Mouse (Mus musculus) midbrain, embryonic 16.5 days (tissue): Measurements from ENCODE around the gene Gzmf. TPM values are rescaled to one million over a fixed set of nuclear protein-coding genes. Genes with fewer than 3 reads are reported as not detected.
"Not testable (repeated sequence)": the region's sequence is repeated elsewhere in the genome, so short reads cannot be mapped to it uniquely, and the experiment has no call there.

ENCODE experiments used
- ATAC-seq: fragments of 200-750 bp; cut with Nextera tagmentation; 2 replicates; pipeline ENCODE4 v1.8.0; 2017; ENCODE audit warnings: moderate TSS enrichment
- H3K27ac ChIP-seq: fragments of 300-500 bp; sonication (generic); 2 replicates; pipeline ENCODE4 v1.5.1; 2014; ENCODE audit warnings: mild to moderate bottlenecking, low read length, mixed read lengths
- H3K27me3 ChIP-seq: fragments of 300-500 bp; sonication (generic); 2 replicates; pipeline ENCODE4 v1.6.1; 2014; ENCODE audit warnings: low read depth, low read length, mixed read lengths; ENCODE audit not compliant: control insufficient read depth, insufficient read depth
- H3K36me3 ChIP-seq: fragments of 300-500 bp; sonication (generic); 2 replicates; pipeline ENCODE4 v1.6.1; 2014; ENCODE audit warnings: mild to moderate bottlenecking, low read length, moderate library complexity, mixed read lengths; ENCODE audit not compliant: control insufficient read depth, insufficient read depth
- H3K4me1 ChIP-seq: fragments of 300-500 bp; sonication (generic); 2 replicates; pipeline ENCODE4 v1.6.1; 2014; ENCODE audit warnings: mild to moderate bottlenecking, low read length, mixed read lengths; ENCODE audit not compliant: control insufficient read depth, insufficient read depth
- H3K4me2 ChIP-seq: fragments of 300-500 bp; sonication (generic); 2 replicates; pipeline ENCODE4 v1.6.1; 2014; ENCODE audit warnings: mild to moderate bottlenecking, low read length, mixed read lengths
- H3K4me3 ChIP-seq: fragments of 300-500 bp; sonication (generic); 2 replicates; pipeline ENCODE4 v1.5.1; 2014; ENCODE audit warnings: low read depth, mild to moderate bottlenecking, low read length, moderate library complexity, mixed read lengths
- H3K9ac ChIP-seq: fragments of 300-500 bp; sonication (generic); 2 replicates; pipeline ENCODE4 v1.6.1; 2014; ENCODE audit warnings: low read depth, low read length, mixed read lengths
- H3K9me3 ChIP-seq: fragments of 300-500 bp; sonication (generic); replicated peaks from 2 replicates; pipeline ENCODE4 v1.6.1; 2014; ENCODE audit warnings: mild to moderate bottlenecking, low read length, mixed read lengths; ENCODE audit not compliant: control insufficient read depth, poor library complexity, severe bottlenecking
- WGBS: fragments of 180-500 bp; shearing (Covaris S2); extraction: QIAGEN DNeasy Blood & Tissue Kit; methylation state at CpG from one replicate; pipeline ENCODE4 v1.1.7; 2014; 5-methylcytosine and 5-hydroxymethylcytosine counted together
- polyA plus RNA-seq: library from polyadenylated mRNA; unstranded; fragments of >200 nt; fragmentation: Nextera tagmentation; extraction: Ambion mirVana; gene quantifications from 2 replicates; pipeline ENCODE4 v1.2.1, GENCODE M21; 2015

Gzmf gene
- polyA plus RNA-seq = not detected in 2 replicates

DNA sequence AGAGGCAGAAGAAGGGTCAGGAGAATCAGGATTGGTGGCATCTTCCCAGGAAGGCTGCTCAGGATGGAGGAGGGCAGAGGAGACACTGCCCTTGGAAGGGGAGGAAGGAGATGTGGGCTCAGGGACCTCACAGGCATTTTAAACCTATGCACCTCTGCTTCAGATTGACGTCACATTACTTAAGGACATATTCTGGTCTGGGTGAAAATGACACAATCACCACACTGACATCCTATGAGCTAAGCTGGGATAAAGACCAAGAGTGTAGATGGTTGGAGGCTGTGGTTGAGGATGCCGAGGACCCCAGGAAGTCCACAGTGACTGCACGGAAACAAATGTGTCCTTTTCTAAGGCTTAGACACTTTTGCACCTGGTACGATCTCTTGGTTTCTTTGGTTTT is at the start of gene Gzmf:
Gene Gzmf (minus strand): TSS at position 101 of the 400 bp plus-strand sequence.
- Histone ChIP-seq H3K9ac (no peak within 1 kb of the TSS), H3K27me3 (no peaks in the 10 kb centered on the region), H3K27ac (no peak within 1 kb of the TSS), H3K4me2 (no peak within 1 kb of the TSS), H3K36me3 (no peaks in the 10 kb centered on the region), H3K4me3 (no peak within 1 kb of the TSS), H3K4me1 (no peaks in the 10 kb centered on the region), H3K9me3 (no peaks in the 10 kb centered on the region)
- 91% methylated on average over 4 of the region's 4 CpGs for WGBS
- no peak for ATAC-seq

DNA sequence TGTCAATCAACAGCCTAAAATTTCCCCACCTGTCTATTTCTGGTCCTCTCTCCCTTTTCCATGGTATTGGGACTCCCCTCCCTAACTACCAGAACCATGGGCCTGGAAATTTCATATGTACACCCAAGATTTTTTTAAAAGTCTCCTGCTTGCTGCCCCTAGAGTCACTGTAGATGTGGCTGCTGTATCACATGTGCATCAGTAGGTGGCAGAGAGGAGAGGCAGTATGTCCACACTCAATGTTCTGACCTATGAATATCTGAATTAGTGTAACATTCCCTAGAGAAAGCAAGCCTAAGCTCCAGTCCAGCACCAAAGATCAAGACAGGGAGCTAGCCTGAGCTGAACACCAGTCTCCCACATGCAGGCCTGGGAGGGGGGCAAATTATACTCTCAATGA is 29.2 kb upstream of the Gzmf start:
- Histone ChIP-seq H3K9me3 (no peaks in the 10 kb centered on the region), H3K27me3 (no peaks in the 10 kb centered on the region), H3K4me1 (no peaks in the 10 kb centered on the region), H3K4me2 (no peak overlapping the region), H3K36me3 (no peaks in the 10 kb centered on the region), H3K27ac (no peak overlapping the region), H3K4me3 (no peak overlapping the region), H3K9ac (no peak overlapping the region)
- ATAC-seq = no peak

DNA sequence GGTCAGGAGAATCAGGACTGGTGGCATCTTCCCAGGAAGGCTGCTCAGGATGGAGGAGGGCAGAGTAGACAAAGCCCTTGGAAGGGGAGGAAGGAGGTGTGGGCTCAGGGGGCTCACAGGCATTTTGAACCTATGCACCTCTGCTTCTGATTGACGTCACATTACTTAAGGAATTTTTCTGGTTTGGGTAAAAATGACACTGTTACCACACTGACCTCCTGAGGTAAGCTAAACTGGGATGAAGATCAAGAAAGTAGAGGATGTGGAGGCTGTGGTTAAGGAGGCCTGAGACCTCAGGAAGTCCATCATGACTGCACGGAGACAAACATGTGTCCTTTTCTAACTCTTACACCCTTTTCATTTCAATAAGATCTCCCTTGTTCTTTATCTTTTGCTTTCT is 23.3 kb upstream of the Gzmf start, which contains the start of gene Gzmc:
Gene Gzmc (minus strand): TSS at position 101 of the 400 bp plus-strand sequence.
- H3K9me3 ChIP-seq = no peaks in the 10 kb centered on the region
- H3K4me2 ChIP-seq = no peak within 1 kb of the TSS
- no peak within 1 kb of the TSS for H3K4me3 ChIP-seq
- 83% methylated on average over 2 of the region's 2 CpGs for WGBS
- no peaks in the 10 kb centered on the region for H3K4me1 ChIP-seq
- H3K27ac ChIP-seq = no peak within 1 kb of the TSS
- no peaks in the 10 kb centered on the region for H3K27me3 ChIP-seq
- no peaks in the 10 kb centered on the region for H3K36me3 ChIP-seq
- H3K9ac ChIP-seq = no peak within 1 kb of the TSS
- no peak for ATAC-seq

GRCm38 (mm10) chr14:56205613-56206012 is 5.6 kb downstream of the Gzmf start:
- no peak overlapping the region for H3K4me2 ChIP-seq
- no peak overlapping the region for H3K4me3 ChIP-seq
- WGBS = 82% methylated on average over 1 of the region's 1 CpGs
- no peaks in the 10 kb centered on the region for H3K27me3 ChIP-seq
- H3K4me1 ChIP-seq = no peaks in the 10 kb centered on the region
- no peak for ATAC-seq
- no peak overlapping the region for H3K9ac ChIP-seq
- no peaks in the 10 kb centered on the region for H3K36me3 ChIP-seq
- no peak overlapping the region for H3K27ac ChIP-seq
- H3K9me3 ChIP-seq = no peaks in the 10 kb centered on the region

- not testable (repeated sequence) for H3K36me3 ChIP-seq, H3K27ac ChIP-seq, H3K27me3 ChIP-seq, H3K4me2 ChIP-seq, H3K9ac ChIP-seq, H3K9me3 ChIP-seq, H3K4me1 ChIP-seq, ATAC-seq, H3K4me3 ChIP-seq
- 37% methylated on average over 5 of the region's 5 CpGs for WGBS
Measured at GRCm38 (mm10) chr14:56205021-56205420, 6.2 kb downstream of the Gzmf start.

- no peaks in the 10 kb centered on the region for H3K9me3 ChIP-seq
- ATAC-seq = no peak
Measured at GRCm38 (mm10) chr14:56203975-56204374, 7.2 kb downstream of the Gzmf start.

DNA sequence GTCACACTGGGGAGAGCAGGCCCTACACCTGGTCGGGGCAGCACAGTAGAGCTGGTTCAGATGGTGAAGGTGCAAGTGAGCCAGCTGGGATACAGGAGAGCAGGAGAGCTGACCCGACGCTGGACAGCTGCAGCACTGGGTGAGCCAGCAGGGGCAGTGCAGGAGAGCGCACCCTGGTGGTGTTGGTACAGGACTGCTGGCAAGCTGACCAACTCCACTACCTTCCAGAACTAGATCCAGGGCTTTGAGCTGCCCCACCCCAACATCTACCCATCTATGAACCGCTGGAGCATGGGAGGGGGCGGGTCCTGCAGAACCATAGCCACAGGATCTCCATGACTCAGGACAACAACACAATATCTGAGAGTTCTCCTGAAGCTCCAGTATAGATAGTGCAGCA is 24.3 kb downstream of the Gzmf start:
- H3K4me2 ChIP-seq = no peak overlapping the region
- ATAC-seq = no peak
- no peaks in the 10 kb centered on the region for H3K36me3 ChIP-seq
- H3K4me1 ChIP-seq = no peaks in the 10 kb centered on the region
- no peak overlapping the region for H3K9ac ChIP-seq
- H3K27ac ChIP-seq = no peak overlapping the region
- H3K4me3 ChIP-seq = no peak overlapping the region
- no peaks in the 10 kb centered on the region for H3K9me3 ChIP-seq
- no peaks in the 10 kb centered on the region for H3K27me3 ChIP-seq
- WGBS = 61% methylated on average over 6 of the region's 6 CpGs

More at GRCm38 (mm10) chr14:56203975-56204374, 7.2 kb downstream of the Gzmf start:
- Histone ChIP-seq H3K27me3 (no peaks in the 10 kb centered on the region), H3K4me1 (no peaks in the 10 kb centered on the region), H3K4me3 (no peak overlapping the region), H3K9ac (no peak overlapping the region), H3K4me2 (no peak overlapping the region), H3K36me3 (no peaks in the 10 kb centered on the region), H3K27ac (no peak overlapping the region)
- WGBS = 8% methylated on average over 2 of the region's 2 CpGs

DNA sequence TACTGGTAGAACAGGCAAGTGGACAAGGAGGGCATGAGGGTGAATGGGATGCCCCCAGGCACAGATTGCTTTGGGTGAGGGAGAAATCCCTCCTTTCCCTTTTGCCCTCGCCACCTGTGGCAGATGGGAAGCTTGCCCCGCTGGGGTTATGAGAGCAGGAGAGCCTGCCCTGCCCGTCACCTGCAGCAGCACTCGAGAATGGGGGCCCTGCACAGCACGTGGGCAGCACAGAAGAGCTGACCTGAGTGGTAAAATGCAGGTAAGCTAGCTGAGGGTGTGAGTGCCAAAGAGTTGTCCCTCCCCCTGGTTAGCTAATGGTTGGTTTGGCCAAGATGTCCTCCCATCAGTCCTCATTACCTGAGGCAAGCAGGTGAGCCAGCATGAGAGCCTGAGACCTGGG is 24.7 kb downstream of the Gzmf start:
- ATAC-seq = no peak
- no peak overlapping the region for H3K4me3 ChIP-seq
- H3K4me2 ChIP-seq = no peak overlapping the region
- no peaks in the 10 kb centered on the region for H3K9me3 ChIP-seq
- H3K27ac ChIP-seq = no peak overlapping the region
- H3K27me3 ChIP-seq = no peaks in the 10 kb centered on the region
- WGBS = 87% methylated on average over 5 of the region's 5 CpGs
- H3K36me3 ChIP-seq = no peaks in the 10 kb centered on the region
- H3K9ac ChIP-seq = no peak overlapping the region
- no peaks in the 10 kb centered on the region for H3K4me1 ChIP-seq

GRCm38 (mm10) chr14:56177651-56178050 is 33.6 kb downstream of the Gzmf start:
- not testable (repeated sequence) for ATAC-seq, H3K27ac ChIP-seq, H3K36me3 ChIP-seq, H3K4me3 ChIP-seq, H3K4me1 ChIP-seq, H3K27me3 ChIP-seq, H3K9ac ChIP-seq, H3K9me3 ChIP-seq, H3K4me2 ChIP-seq
- 25% methylated on average over 8 of the region's 8 CpGs for WGBS

DNA sequence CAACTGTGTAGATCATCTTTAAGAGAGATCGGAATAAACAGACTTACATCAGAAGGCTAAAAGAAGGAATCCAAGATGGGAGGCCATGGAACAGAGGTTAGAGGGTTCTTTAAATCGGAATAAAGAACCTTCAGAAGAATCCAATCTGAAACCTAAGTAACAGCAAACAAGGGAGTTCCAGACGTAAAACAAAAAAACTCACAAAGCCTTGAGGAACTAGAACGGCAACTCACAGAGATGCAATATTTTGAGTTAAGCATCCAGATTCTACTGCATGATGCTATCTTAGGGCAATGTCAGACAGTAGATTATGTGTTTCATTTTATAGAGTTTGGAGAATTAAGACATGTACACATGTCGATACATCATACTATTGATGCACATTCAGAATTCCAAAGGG is 36.7 kb downstream of the Gzmf start, which contains the start of gene Gzmn:
Gene Gzmn (minus strand): TSS at position 101 of the 400 bp plus-strand sequence.
- no peak within 1 kb of the TSS for H3K27ac ChIP-seq
- 95% methylated on average over 5 of the region's 5 CpGs for WGBS

More for the DNA sequence above, 36.7 kb downstream of the Gzmf start, which contains the start of gene Gzmn:
- H3K4me1 ChIP-seq = no peaks in the 10 kb centered on the region
- no peaks in the 10 kb centered on the region for H3K36me3 ChIP-seq
- H3K4me3 ChIP-seq = no peak within 1 kb of the TSS
- no peaks in the 10 kb centered on the region for H3K9me3 ChIP-seq
- no peak for ATAC-seq
- H3K27me3 ChIP-seq = no peaks in the 10 kb centered on the region
- no peak within 1 kb of the TSS for H3K4me2 ChIP-seq
- no peak within 1 kb of the TSS for H3K9ac ChIP-seq
